9 mouse cellular contexts compared by ENCODE assay signal in the genomic region with DNA sequence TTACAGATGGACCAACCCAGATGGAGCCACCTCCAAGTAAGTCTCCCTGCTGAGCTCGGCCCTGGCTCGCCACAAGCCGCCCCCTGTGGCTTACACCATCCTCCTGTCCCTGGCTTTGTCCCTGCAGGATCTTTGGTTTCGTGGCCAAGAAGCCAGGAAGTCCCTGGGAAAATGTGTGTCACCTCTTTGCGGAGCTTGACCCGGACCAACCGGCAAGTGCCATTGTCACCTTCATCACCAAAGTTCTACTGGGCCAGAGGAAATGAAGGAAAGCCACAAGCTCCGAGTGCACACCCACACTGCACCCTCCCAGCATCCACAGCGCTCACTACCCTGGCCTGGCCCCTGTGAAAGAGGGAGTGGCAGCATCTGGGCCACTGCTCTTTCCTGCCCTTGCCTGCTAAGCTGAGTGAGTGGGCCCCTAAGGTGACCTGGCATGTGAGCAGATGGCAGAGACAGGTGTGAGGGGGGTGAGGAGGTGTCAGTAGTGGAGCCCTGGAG. TPM values are rescaled to one million over a fixed set of nuclear protein-coding genes. Genes with fewer than 3 reads are reported as not detected.
DNase-seq lines count a peak whose midpoint lies in the region; ATAC-seq lines count a peak whose summit lies in the region.
"Had no signal": no experiment of that assay in that cellular context is flagged by ENCODE, and none has a peak within 500 bp of the region (broad histone marks: within the 10 kb centered on the region; RNA-seq: fewer than 3 reads in every experiment).

No protein-coding gene starts in this region.

- DNase-seq in heart, postnatal 4 days = peak; percentile 12
- no peak for DNase-seq in heart, postnatal 25 days (ENCODE audit: low spot score)
- peak; percentile 40 for DNase-seq in thymus, postnatal 14 days
- DNase-seq in thymus, postnatal 10 days (ENCODE audit: low spot score in 2 of 2) = no peak
- no peak for DNase-seq in adrenal gland, adult 8-10 months
- DNase-seq: lung, adult 2 months had no signal

- H3K36me3 ChIP-seq in forebrain, embryonic 15.5 days = peaks cover 22% of the 10 kb centered on the region; the same call in 1 of the 2 replicates
- H3K36me3 ChIP-seq in neural tube, embryonic 15.5 days = peaks cover 52% of the 10 kb centered on the region
- peaks cover 66% of the 10 kb centered on the region for H3K36me3 ChIP-seq in kidney, embryonic 16.5 days (ENCODE audit: insufficient read depth, low read length)

- intact Hi-C loops in heart, postnatal 25 days (cut with DNase I) = loop anchor here (2.0 kb wide), 1 partner anchor 31 kb away; no protein-coding TSS in a partner anchor

- H3K4me2 ChIP-seq in forebrain, embryonic 15.5 days (replicated peaks) = no peak overlapping the region
- H3K4me2 ChIP-seq in neural tube, embryonic 15.5 days = no peak overlapping the region
- H3K4me2 ChIP-seq in kidney, embryonic 16.5 days (replicated peaks; ENCODE audit: low read depth, low read length) = no peak overlapping the region

- no peak for ATAC-seq in forebrain, embryonic 15.5 days (replicated peaks)
- ATAC-seq in neural tube, embryonic 15.5 days (ENCODE audit: low FRiP score) = no peak
- ATAC-seq in kidney, embryonic 16.5 days (ENCODE audit: low FRiP score, low TSS enrichment) = no peak

- peak overlapping the region; percentile 77 for H3K27ac ChIP-seq in forebrain, embryonic 15.5 days (replicated peaks)
- peak overlapping the region; percentile 29 for H3K27ac ChIP-seq in neural tube, embryonic 15.5 days (replicated peaks)
- no peak overlapping the region for H3K27ac ChIP-seq in kidney, embryonic 16.5 days (ENCODE audit: low read length)

- 61% methylated on average over 9 of the region's 9 CpGs for WGBS in forebrain, embryonic 15.5 days
- 70% methylated on average over 9 of the region's 9 CpGs for WGBS in neural tube, embryonic 15.5 days
- WGBS in kidney, embryonic 16.5 days = 78% methylated on average over 9 of the region's 9 CpGs

- no peaks in the 10 kb centered on the region for H3K27me3 ChIP-seq in forebrain, embryonic 15.5 days
- no peaks in the 10 kb centered on the region for H3K27me3 ChIP-seq in neural tube, embryonic 15.5 days (replicated peaks)
- H3K27me3 ChIP-seq in kidney, embryonic 16.5 days (ENCODE audit: insufficient read depth, low read length) = no peaks in the 10 kb centered on the region

- H3K4me3 ChIP-seq in forebrain, embryonic 15.5 days = no peak overlapping the region
- no peak overlapping the region for H3K4me3 ChIP-seq in neural tube, embryonic 15.5 days (replicated peaks)
- H3K4me3 ChIP-seq in kidney, embryonic 16.5 days (ENCODE audit: low read length) = no peak overlapping the region

- H3K9me3 ChIP-seq in forebrain, embryonic 15.5 days = no peaks in the 10 kb centered on the region
- H3K9me3 ChIP-seq in neural tube, embryonic 15.5 days (replicated peaks) = no peaks in the 10 kb centered on the region
- no peaks in the 10 kb centered on the region for H3K9me3 ChIP-seq in kidney, embryonic 16.5 days (ENCODE audit: low read length)

- no peak overlapping the region for H3K9ac ChIP-seq in forebrain, embryonic 15.5 days (replicated peaks)
- no peak overlapping the region for H3K9ac ChIP-seq in neural tube, embryonic 15.5 days (replicated peaks)
- H3K9ac ChIP-seq in kidney, embryonic 16.5 days (replicated peaks; ENCODE audit: low read length) = no peak overlapping the region

- peaks cover 39% of the 10 kb centered on the region for H3K4me1 ChIP-seq in forebrain, embryonic 15.5 days
- peaks cover 24% of the 10 kb centered on the region for H3K4me1 ChIP-seq in neural tube, embryonic 15.5 days
- H3K4me1 ChIP-seq in kidney, embryonic 16.5 days (ENCODE audit: insufficient read depth, low read length) = peaks cover 6% of the 10 kb centered on the region

RNA-seq across cellular contexts. Expression of a gene that starts 15.6 kb away (rescaled TPM):
- total RNA-seq in heart, postnatal 4 days (2021) = 10 to 100 TPM; 65.8 to 70.3 TPM
- total RNA-seq in heart, postnatal 25 days (2021) = 100 to 1,000 TPM in 1 of 2 experiments, 10 to 100 TPM in 1; 98.6 to 118 TPM
- polyA plus RNA-seq in forebrain, embryonic 15.5 days (2015; fragmentation: Nextera tagmentation; extraction: Ambion mirVana) = 4.9 and 6.9 TPM in 2 replicates
- polyA plus RNA-seq in neural tube, embryonic 15.5 days (2015; fragmentation: Nextera tagmentation; extraction: Ambion mirVana) = 9.8 and 13.7 TPM in 2 replicates
- polyA plus RNA-seq in kidney, embryonic 16.5 days (2015; fragmentation: Nextera tagmentation; extraction: Ambion mirVana) = 51.2 and 56.3 TPM in 2 replicates
- 100 to 1,000 TPM in 2 of 4 experiments, 10 to 100 TPM in 2; 77.5 to 129 (median 107) TPM for total RNA-seq in adrenal gland, adult 8-10 months (2022)

RNA-seq across cellular contexts. Expression of a gene that starts 20.3 kb away (rescaled TPM):
- total RNA-seq in heart, postnatal 4 days (2021) = 10 to 100 TPM; 19.9 to 22.6 TPM
- total RNA-seq in heart, postnatal 25 days (2021) = 10 to 100 TPM; 13.2 to 15.1 TPM
- 38.2 and 42.9 TPM in 2 replicates for polyA plus RNA-seq in forebrain, embryonic 15.5 days (2015; fragmentation: Nextera tagmentation; extraction: Ambion mirVana)
- 83.6 and 96.0 TPM in 2 replicates for polyA plus RNA-seq in neural tube, embryonic 15.5 days (2015; fragmentation: Nextera tagmentation; extraction: Ambion mirVana)
- polyA plus RNA-seq in kidney, embryonic 16.5 days (2015; fragmentation: Nextera tagmentation; extraction: Ambion mirVana) = 19.0 and 22.4 TPM in 2 replicates
- 10 to 100 TPM; 46.6 to 70.4 (median 57.7) TPM for total RNA-seq in adrenal gland, adult 8-10 months (2022)

RNA-seq across cellular contexts. Expression of a gene that starts 28.4 kb away (rescaled TPM):
- 10 to 100 TPM; 10.0 to 12.5 TPM for total RNA-seq in heart, postnatal 4 days (2021)
- 10 to 100 TPM; 38.3 to 43.6 TPM for total RNA-seq in heart, postnatal 25 days (2021)
- 1.2 and 1.4 TPM in 2 replicates for polyA plus RNA-seq in forebrain, embryonic 15.5 days (2015; fragmentation: Nextera tagmentation; extraction: Ambion mirVana)
- polyA plus RNA-seq in neural tube, embryonic 15.5 days (2015; fragmentation: Nextera tagmentation; extraction: Ambion mirVana) = 3.2 and 3.5 TPM in 2 replicates
- polyA plus RNA-seq in kidney, embryonic 16.5 days (2015; fragmentation: Nextera tagmentation; extraction: Ambion mirVana) = 33.0 and 33.9 TPM in 2 replicates
- 10 to 100 TPM; 37.0 to 63.8 (median 49.2) TPM for total RNA-seq in adrenal gland, adult 8-10 months (2022)

RNA-seq across cellular contexts. Expression of a gene that starts 34.5 kb away (rescaled TPM):
- total RNA-seq in heart, postnatal 4 days (2021) = under 1 TPM; 0.11 to 0.17 TPM
- total RNA-seq in heart, postnatal 25 days (2021) = under 1 TPM in 1 of 2 experiments, not detected in 1; 0.11 TPM
- not detected in 2 replicates for polyA plus RNA-seq in forebrain, embryonic 15.5 days (2015; fragmentation: Nextera tagmentation; extraction: Ambion mirVana)
- 0.06 and 0.68 TPM in 2 replicates for polyA plus RNA-seq in neural tube, embryonic 15.5 days (2015; fragmentation: Nextera tagmentation; extraction: Ambion mirVana)
- 0.40 and 0.41 TPM in 2 replicates for polyA plus RNA-seq in kidney, embryonic 16.5 days (2015; fragmentation: Nextera tagmentation; extraction: Ambion mirVana)
- under 1 TPM; 0.15 to 0.43 (median 0.26) TPM for total RNA-seq in adrenal gland, adult 8-10 months (2022)

RNA-seq across cellular contexts. Expression of a gene that starts 42.2 kb away (rescaled TPM):
- 100 to 1,000 TPM; 142 to 145 TPM for total RNA-seq in heart, postnatal 4 days (2021)
- total RNA-seq in heart, postnatal 25 days (2021) = 100 to 1,000 TPM; 131 to 144 TPM
- polyA plus RNA-seq in forebrain, embryonic 15.5 days (2015; fragmentation: Nextera tagmentation; extraction: Ambion mirVana) = 98.9 and 99.5 TPM in 2 replicates
- 72.6 and 87.1 TPM in 2 replicates for polyA plus RNA-seq in neural tube, embryonic 15.5 days (2015; fragmentation: Nextera tagmentation; extraction: Ambion mirVana)
- 137 and 140 TPM in 2 replicates for polyA plus RNA-seq in kidney, embryonic 16.5 days (2015; fragmentation: Nextera tagmentation; extraction: Ambion mirVana)
- 100 to 1,000 TPM; 232 to 294 (median 272) TPM for total RNA-seq in adrenal gland, adult 8-10 months (2022)

Comparison
In these comparisons a context has a peak if more than half of its experiments do, and no peak if none do; other contexts are left out.
1. DNase-seq: peak in heart, postnatal 4 days (single experiment) and thymus, postnatal 14 days (single experiment); none in heart, postnatal 25 days (single experiment), thymus, postnatal 10 days (0 of 2) and adrenal gland, adult 8-10 months (single experiment).